Mouse (Mus musculus) forebrain, embryonic 14.5 days (tissue): ENCODE measurements at regions not wholly inside any gene's neighbourhood (a gene's known extent, or its start where the extent isn't known, plus 50 kb on each side); places are given as distances from the start of the nearest gene placed in this dataset.

Source experiments
- ATAC-seq: fragments of 200-750 bp; cut with Nextera tagmentation; 2 replicates; pipeline ENCODE4 v1.8.0; 2017; ENCODE audit warnings: mild to moderate bottlenecking, moderate library complexity
- DNase-seq: peaks from one replicate; pipeline ENCODE4 v3.0.0-alpha.2; 2015; ENCODE audit warnings: low spot score
- H3K27ac ChIP-seq: fragments of 300-500 bp; sonication (generic); 2 replicates; pipeline ENCODE4 v1.5.1; 2014; ENCODE audit warnings: low read depth, mild to moderate bottlenecking, control low read depth, low read length, moderate library complexity
- H3K27me3 ChIP-seq: fragments of 300-500 bp; sonication (generic); replicated peaks from 2 replicates; pipeline ENCODE4 v1.6.1; 2014; ENCODE audit warnings: low read length, control low read depth, mixed read lengths; ENCODE audit not compliant: control insufficient read depth, insufficient read depth
- H3K36me3 ChIP-seq: fragments of 300-500 bp; sonication (generic); 2 replicates; pipeline ENCODE4 v1.6.1; 2014; ENCODE audit warnings: low read length, control low read depth; ENCODE audit not compliant: control insufficient read depth, insufficient read depth
- H3K4me1 ChIP-seq: fragments of 300-500 bp; sonication (generic); 2 replicates; pipeline ENCODE4 v1.6.1; 2014; ENCODE audit warnings: antibody characterized with exemption, low read length, control low read depth; ENCODE audit not compliant: control insufficient read depth, insufficient read depth
- H3K4me2 ChIP-seq: fragments of 300-500 bp; sonication (generic); 2 replicates; pipeline ENCODE4 v1.6.1; 2014; ENCODE audit warnings: mild to moderate bottlenecking, control low read depth, low read length
- H3K4me3 ChIP-seq: fragments of 300-500 bp; sonication (generic); 2 replicates; pipeline ENCODE4 v1.5.1; 2014; ENCODE audit warnings: low read depth, low read length, control low read depth
- H3K9ac ChIP-seq: fragments of 300-500 bp; sonication (generic); 2 replicates; pipeline ENCODE4 v1.6.1; 2014; ENCODE audit warnings: mild to moderate bottlenecking, low read length, control low read depth, moderate library complexity
- H3K9me3 ChIP-seq: fragments of 300-500 bp; sonication (generic); replicated peaks from 2 replicates; pipeline ENCODE4 v1.6.1; 2016; ENCODE audit warnings: low read length, control low read depth, mixed read lengths; ENCODE audit not compliant: control insufficient read depth
- WGBS: fragments of 180-500 bp; shearing (Covaris S2); extraction: QIAGEN DNeasy Blood & Tissue Kit; methylation state at CpG from one replicate; pipeline ENCODE4 v1.1.7; 2014; 5-methylcytosine and 5-hydroxymethylcytosine counted together

GRCm38 (mm10) chr8:50521346-50521745 is 1677.6 kb upstream of the Tenm3 start:
- ATAC-seq (no peak), DNase-seq (peak; percentile 34)
- Histone ChIP-seq H3K4me2 (no peak overlapping the region), H3K27me3 (no peaks in the 10 kb centered on the region), H3K9ac (no peak overlapping the region), H3K36me3 (no peaks in the 10 kb centered on the region), H3K4me3 (no peak overlapping the region), H3K4me1 (no peaks in the 10 kb centered on the region), H3K9me3 (no peaks in the 10 kb centered on the region), H3K27ac (no peak overlapping the region)
- 77% methylated on average over 5 of the region's 5 CpGs for WGBS
